Mouse (Mus musculus) embryo, embryonic 10 days (tissue): ENCODE measurements around the gene Arhgap22.

Experiments
- DNase-seq: peaks from one replicate; pipeline ENCODE4 v3.0.0-alpha.2; 2015; ENCODE audit warnings: low spot score

Gene Arhgap22

GRCm38 (mm10) chr14:33213823-33214766, at the start of gene Arhgap22:
Gene Arhgap22, plus strand, starts transcription at chr14:33214026.
- peak; percentile 93 for DNase-seq

- no peak for DNase-seq
These were observed 45.1 kb upstream of the Arhgap22 start for GRCm38 (mm10) chr14:33168750-33169149.

GRCm38 (mm10) chr14:33171942-33172341, 41.9 kb upstream of the Arhgap22 start:
- DNase-seq = no peak

- DNase-seq = no peak
These were observed 38.6 kb upstream of the Arhgap22 start for GRCm38 (mm10) chr14:33175059-33175821.

GRCm38 (mm10) chr14:33180102-33180501, 33.7 kb upstream of the Arhgap22 start:
- no peak for DNase-seq

GRCm38 (mm10) chr14:33185068-33185800, 28.6 kb upstream of the Arhgap22 start, which contains the start of gene Wdfy4:
Gene Wdfy4, minus strand, starts transcription at chr14:33185508.
- DNase-seq = no peak

GRCm38 (mm10) chr14:33187201-33187600, 26.6 kb upstream of the Arhgap22 start:
- DNase-seq = no peak

- no peak for DNase-seq
These were observed 24.6 kb upstream of the Arhgap22 start for GRCm38 (mm10) chr14:33189230-33189629.

GRCm38 (mm10) chr14:33189849-33190423, 23.9 kb upstream of the Arhgap22 start:
- no peak for DNase-seq

- no peak for DNase-seq
These were observed 23.2 kb upstream of the Arhgap22 start for GRCm38 (mm10) chr14:33190646-33191045.

- DNase-seq = no peak
These were observed 20.1 kb upstream of the Arhgap22 start for GRCm38 (mm10) chr14:33193762-33194161.

GRCm38 (mm10) chr14:33194241-33194640, 19.6 kb upstream of the Arhgap22 start:
- DNase-seq = no peak

- no peak for DNase-seq
These were observed 11.7 kb upstream of the Arhgap22 start for GRCm38 (mm10) chr14:33202161-33202560.

GRCm38 (mm10) chr14:33202885-33203284, 10.9 kb upstream of the Arhgap22 start:
- DNase-seq = no peak

- no peak for DNase-seq
These were observed 10.0 kb upstream of the Arhgap22 start for GRCm38 (mm10) chr14:33203777-33204176.

GRCm38 (mm10) chr14:33205280-33205965, 8.4 kb upstream of the Arhgap22 start:
- DNase-seq = peak; percentile 74

GRCm38 (mm10) chr14:33207011-33207410, 6.8 kb upstream of the Arhgap22 start:
- peak; percentile 64 for DNase-seq

- DNase-seq = no peak
These were observed 5.5 kb upstream of the Arhgap22 start for GRCm38 (mm10) chr14:33208331-33208730.

GRCm38 (mm10) chr14:33210806-33211205, 3.0 kb upstream of the Arhgap22 start:
- DNase-seq = no peak

GRCm38 (mm10) chr14:33212271-33212957, 1.4 kb upstream of the Arhgap22 start:
- DNase-seq = no peak

- DNase-seq = no peak
These were observed 892 bp upstream of the Arhgap22 start for GRCm38 (mm10) chr14:33212958-33213309.
